Mouse (Mus musculus): ENCODE measurements around the gene Bmp5.
"Not testable (repeated sequence)": the region's sequence is repeated elsewhere in the genome, so short reads cannot be mapped to it uniquely, and the experiment has no call there.

Gene Bmp5

GRCm38 (mm10) chr9:75775129-75775845, at the start of gene Bmp5:
Gene Bmp5 (plus strand): TSS chr9:75775364.
- DNase-seq (ENCODE audit: low read depth in 2 of 2, low spot score in 2 of 2), result no peak

- no peak for DNase-seq (ENCODE audit: low read depth in 2 of 2, low spot score in 2 of 2)
Measured at GRCm38 (mm10) chr9:75760075-75760474, 15.1 kb upstream of the Bmp5 start.

- no peak for DNase-seq (ENCODE audit: low read depth in 2 of 2, low spot score in 2 of 2)
Measured at GRCm38 (mm10) chr9:75761567-75761966, 13.6 kb upstream of the Bmp5 start.

DNA sequence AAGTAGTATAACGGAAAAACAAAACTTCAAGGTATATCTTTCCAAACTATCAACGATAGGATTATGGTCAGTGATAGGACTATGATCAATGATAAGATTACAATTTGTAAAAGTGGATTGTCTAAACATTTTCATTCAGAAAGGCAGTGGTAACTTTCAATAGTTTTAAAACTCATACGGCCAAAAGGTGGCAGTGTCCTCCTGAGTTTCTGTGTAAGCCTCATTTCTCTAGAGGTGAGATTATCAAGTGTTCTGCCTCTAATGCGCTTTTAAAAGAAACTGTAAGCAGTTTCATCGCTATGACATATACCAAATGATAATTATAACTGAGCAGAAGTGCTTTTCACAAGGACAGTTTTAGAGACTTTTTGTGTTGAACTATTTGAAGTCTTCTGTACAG, 12.7 kb upstream of the Bmp5 start:
- no peak for DNase-seq (ENCODE audit: low read depth in 2 of 2, low spot score in 2 of 2)

GRCm38 (mm10) chr9:75764792-75765191, 10.4 kb upstream of the Bmp5 start:
- DNase-seq (ENCODE audit: low read depth in 2 of 2, low spot score in 2 of 2), result no peak

GRCm38 (mm10) chr9:75766521-75766920, 8.6 kb upstream of the Bmp5 start:
- no peak for DNase-seq (ENCODE audit: low read depth in 2 of 2, low spot score in 2 of 2)

DNA sequence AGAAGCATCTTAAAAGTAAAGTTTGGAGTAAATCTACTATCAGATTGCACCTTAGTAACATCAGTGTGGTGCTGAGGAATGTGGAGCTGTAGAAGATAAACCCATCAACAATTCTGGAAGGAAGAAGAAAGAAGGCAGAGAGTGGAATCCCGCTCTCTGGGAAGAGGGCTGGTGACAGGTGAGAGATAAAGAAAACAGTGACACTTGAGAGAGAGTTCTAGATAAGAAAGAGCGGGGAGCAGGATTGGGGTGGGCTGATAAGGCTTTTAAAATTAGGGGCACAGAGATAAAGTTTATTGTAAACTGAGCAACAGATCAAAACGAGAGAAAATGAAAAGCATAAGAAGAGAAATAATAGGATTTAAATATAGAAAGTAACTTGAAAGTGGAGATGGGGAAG, 6.1 kb upstream of the Bmp5 start:
- DNase-seq (ENCODE audit: low read depth in 2 of 2, low spot score in 2 of 2), result no peak

GRCm38 (mm10) chr9:75776153-75776552, 989 bp downstream of the Bmp5 start:
- no peak for DNase-seq (ENCODE audit: low read depth in 2 of 2, low spot score in 2 of 2)

GRCm38 (mm10) chr9:75778762-75779346, 3.7 kb downstream of the Bmp5 start:
- no peak for DNase-seq (ENCODE audit: low read depth in 2 of 2, low spot score in 2 of 2)

DNA sequence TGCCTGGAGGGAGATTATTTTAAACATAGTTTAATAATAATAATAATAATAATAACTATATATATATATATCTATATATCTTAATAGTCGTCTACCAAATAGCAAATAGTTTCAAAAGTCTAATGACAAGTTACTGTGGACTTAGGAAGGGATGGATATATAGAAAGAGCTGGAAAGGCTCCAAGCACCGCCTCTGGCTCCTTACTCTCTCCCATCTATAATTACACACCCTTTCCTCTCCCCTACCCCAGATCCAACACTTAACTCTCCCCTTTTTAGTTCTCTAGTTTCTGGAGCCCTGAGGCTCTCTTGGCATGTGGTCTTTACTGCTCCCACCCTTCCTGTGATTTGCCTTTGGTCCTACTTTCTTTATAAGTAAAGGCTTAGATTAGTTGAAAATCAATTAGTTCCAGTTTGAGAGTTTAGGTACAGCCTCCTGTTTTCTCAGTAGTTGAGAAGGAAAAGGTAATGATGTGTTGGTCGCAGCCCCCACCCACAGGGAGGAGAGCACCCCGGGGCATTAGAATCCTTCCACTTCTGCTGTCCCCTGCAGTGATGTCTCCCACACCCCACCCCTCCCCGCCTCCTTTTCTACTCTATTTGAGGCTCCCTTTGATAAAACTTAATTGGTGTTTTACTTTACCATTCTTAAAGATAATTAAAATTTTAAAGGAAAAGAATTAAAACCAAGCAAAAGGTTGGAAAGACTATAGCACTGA, 5.6 kb downstream of the Bmp5 start:
- no peak for DNase-seq (ENCODE audit: low read depth in 2 of 2, low spot score in 2 of 2)

- DNase-seq (ENCODE audit: low read depth in 2 of 2, low spot score in 2 of 2), result no peak
Measured at GRCm38 (mm10) chr9:75781600-75781999, 6.4 kb downstream of the Bmp5 start.

DNA sequence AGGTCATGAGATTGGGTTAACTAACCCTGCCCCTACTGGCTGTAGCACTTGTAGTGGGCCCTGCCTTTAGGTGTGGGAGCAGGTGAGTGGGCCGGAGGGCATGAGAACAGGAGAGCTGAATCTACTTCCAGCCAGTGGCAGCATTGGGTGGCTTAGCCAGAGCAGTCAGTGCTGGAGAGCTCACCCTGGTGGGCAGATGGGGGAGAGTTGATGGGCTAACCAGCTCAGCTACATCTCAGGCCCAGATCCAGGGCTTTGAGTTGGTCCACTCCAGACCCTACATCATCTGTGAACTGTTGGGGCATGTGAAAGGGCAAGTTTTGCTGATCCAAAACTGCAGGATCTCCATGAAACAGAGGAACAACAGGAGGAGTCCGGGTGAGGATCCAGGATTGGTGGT, 8.4 kb downstream of the Bmp5 start:
- DNase-seq (ENCODE audit: low read depth in 2 of 2, low spot score in 2 of 2), result no peak

DNA sequence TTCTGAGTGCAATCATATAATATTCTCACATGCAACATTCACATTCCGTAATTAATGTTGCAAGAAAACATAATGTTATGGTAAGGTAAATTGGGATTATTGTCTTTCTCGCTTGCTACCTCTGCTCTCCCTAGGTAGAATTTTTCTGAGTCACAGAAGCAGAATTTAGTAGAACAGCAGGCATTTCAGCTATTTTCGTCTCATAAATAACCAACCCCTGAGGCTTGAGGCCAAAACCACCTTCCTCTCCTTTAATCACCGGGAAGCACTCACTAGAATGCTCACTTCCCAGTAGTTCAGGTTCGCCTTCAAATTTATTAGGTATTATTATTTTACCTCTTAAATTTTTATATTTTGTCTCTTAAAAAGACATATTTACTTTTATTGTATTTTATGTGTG, 10.8 kb downstream of the Bmp5 start:
- no peak for DNase-seq (ENCODE audit: low read depth in 2 of 2, low spot score in 2 of 2)

DNA sequence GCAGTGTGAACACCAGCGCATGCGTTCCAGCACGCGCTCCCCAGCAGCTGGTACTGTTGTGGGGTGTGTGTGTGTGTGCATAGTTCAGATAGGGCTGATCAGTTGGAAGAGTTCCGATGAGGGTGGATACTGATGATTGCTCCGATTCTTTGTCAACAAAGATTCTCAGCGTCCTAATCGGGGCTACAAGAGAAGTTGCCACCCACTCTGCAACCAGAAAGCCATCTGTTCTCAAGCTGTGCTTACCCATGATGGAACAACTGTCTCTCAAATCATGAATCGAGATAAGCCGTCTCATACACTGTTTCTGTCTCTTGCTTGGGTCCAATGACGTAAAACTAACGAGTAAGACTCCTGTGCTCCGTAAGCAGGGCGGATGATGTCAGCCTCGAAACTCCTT, 12.0 kb downstream of the Bmp5 start:
- no peak for DNase-seq (ENCODE audit: low read depth in 2 of 2, low spot score in 2 of 2)

GRCm38 (mm10) chr9:75789879-75790428, 14.8 kb downstream of the Bmp5 start:
- no peak for DNase-seq (ENCODE audit: low read depth in 2 of 2, low spot score in 2 of 2)

- DNase-seq (ENCODE audit: low read depth in 2 of 2, low spot score in 2 of 2), result no peak
Measured at GRCm38 (mm10) chr9:75804940-75805339, 29.8 kb downstream of the Bmp5 start.

DNA sequence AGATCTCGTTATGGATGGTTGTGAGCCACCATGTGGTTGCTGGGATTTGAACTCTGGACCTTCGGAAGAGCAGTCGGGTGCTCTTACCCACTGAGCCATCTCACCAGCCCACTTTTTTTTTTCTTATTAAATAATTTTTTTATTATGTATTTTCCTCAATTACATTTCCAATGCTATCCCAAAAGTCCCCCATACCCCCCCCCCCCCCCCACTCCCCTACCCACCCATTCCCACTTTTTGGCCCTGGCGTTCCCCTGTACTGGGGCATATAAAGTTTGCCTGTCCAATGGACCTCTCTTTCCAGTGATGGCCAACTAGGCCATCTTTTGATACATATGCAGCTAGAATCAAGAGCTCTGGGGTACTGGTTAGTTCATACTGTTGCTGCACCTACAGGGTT, 33.0 kb downstream of the Bmp5 start:
- DNase-seq (ENCODE audit: low read depth in 2 of 2, low spot score in 2 of 2), result not testable (repeated sequence)

DNA sequence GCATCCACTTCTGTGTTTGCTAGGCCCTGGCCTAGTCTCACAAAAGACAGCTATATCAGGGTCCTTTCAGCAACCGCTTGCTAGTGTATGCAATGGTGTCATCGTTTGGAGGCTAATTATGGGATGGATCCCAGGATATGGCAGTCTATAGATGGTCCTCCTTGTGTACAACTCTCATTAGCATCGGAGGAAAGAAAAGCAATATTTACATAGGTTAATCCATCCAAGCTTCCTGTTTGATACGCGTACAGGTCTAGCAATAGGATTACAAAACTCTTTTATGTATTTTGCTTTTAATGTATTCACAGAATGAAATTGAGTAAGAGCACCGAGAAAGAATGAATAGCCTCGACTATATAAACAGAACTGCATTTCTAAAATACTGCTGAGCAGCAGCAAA, 33.5 kb downstream of the Bmp5 start:
- DNase-seq (ENCODE audit: low read depth in 2 of 2, low spot score in 2 of 2), result no peak

- DNase-seq (ENCODE audit: low read depth in 2 of 2, low spot score in 2 of 2), result no peak
Measured at GRCm38 (mm10) chr9:75815161-75815560, 40.0 kb downstream of the Bmp5 start.

DNA sequence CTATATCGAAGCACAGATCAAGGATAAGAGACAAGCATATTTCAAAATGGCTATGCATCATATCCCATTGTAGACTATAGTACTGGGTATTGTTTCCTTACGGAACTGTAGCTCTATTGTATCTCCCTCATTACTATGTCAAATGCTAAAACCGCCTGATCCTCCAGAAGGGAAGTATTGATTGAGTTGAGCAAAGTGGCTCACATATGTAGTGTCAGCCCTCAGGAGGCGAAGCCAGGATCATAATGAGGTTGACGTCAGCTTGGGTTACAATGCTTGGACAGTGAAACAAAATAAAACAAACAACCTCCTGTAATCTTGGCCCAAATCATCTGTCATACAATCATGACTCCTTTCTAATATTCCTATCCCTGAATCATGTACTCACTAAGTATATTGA, 43.2 kb downstream of the Bmp5 start:
- DNase-seq (ENCODE audit: low read depth in 2 of 2, low spot score in 2 of 2), result no peak

- no peak for DNase-seq (ENCODE audit: low read depth in 2 of 2, low spot score in 2 of 2)
Measured at GRCm38 (mm10) chr9:75832468-75832867, 57.3 kb downstream of the Bmp5 start.

DNA sequence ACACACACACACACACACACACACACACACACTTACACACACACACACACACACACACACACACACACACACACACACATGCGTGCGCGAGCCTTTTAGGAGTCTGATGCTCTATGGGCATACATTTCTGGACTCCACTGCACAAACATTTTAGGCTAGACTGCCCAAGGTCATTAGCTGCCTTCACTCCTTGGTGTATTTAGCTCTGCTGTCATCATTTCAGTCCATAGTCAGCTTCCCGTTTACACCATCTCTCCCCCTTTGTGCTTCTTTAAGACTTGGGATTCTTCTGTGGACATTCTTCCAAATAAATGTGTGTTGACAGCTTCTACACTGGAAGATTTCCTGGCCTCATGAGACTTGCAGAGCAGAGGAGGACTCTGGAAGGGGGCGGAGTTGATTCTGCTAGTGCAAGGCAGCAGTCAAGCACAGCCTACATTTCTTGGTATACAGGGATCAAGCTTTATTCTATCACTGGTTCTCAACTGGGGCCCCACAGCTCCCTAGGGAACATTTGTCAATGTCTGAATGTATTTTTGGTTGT, 58.1 kb downstream of the Bmp5 start:
- no peak for DNase-seq (ENCODE audit: low read depth in 2 of 2, low spot score in 2 of 2)
